Mouse (Mus musculus) CH12.LX (cell line): ENCODE measurements around the gene Ypel1. TPM values are rescaled to one million over a fixed set of nuclear protein-coding genes. Genes with fewer than 3 reads are reported as not detected.

Source experiments
- DNase-seq: peaks from one replicate; pipeline ENCODE4 v3.0.0-alpha.2; 2013; ENCODE audit errors: extremely low read depth
- H3K27ac ChIP-seq: 2 replicates; pipeline ENCODE4 v1.5.1; 2012; ENCODE audit warnings: low read depth, mild to moderate bottlenecking, control low read depth, moderate library complexity; ENCODE audit not compliant: insufficient read depth
- H3K27me3 ChIP-seq: replicated peaks from 2 replicates; pipeline ENCODE3; 2012; ENCODE audit warnings: inconsistent platforms
- H3K36me3 ChIP-seq, 2 experiments: replicated peaks in 1 of 2; 2 replicates each; pipeline versions ENCODE3 to v1.6.1; 2012; ENCODE audit warnings: inconsistent platforms in 1 of 2, low read length in 1 of 2, mild to moderate bottlenecking in 1 of 2, mixed read lengths in 1 of 2, moderate library complexity in 1 of 2; ENCODE audit not compliant: control insufficient read depth in 1 of 2, insufficient read depth in 1 of 2
- H3K4me1 ChIP-seq, 2 experiments: 2 replicates each; pipeline ENCODE4 v1.6.1; 2012; ENCODE audit warnings: inconsistent platforms in 1 of 2, moderate library complexity in 1 of 2; ENCODE audit not compliant: insufficient read depth in 2 of 2, control insufficient read depth in 1 of 2
- H3K4me2 ChIP-seq: 2 replicates; pipeline ENCODE4 v1.6.1; 2012; ENCODE audit warnings: low read depth, mild to moderate bottlenecking, control low read depth; ENCODE audit not compliant: poor library complexity, insufficient read depth, severe bottlenecking
- H3K4me3 ChIP-seq, 3 experiments: fragments of 150-350 bp in 1 of 3; sonication (generic) in 1 of 3; replicated peaks in 1 of 3; 2 replicates each; pipeline versions ENCODE3 to v1.5.1; 2011 to 2012; ENCODE audit warnings: low read depth in 2 of 3, low read length in 2 of 3, mild to moderate bottlenecking in 2 of 3, moderate library complexity in 2 of 3, control low read depth in 1 of 3, improper control_type of control experiment in 1 of 3, inconsistent platforms in 1 of 3, mixed read lengths in 1 of 3; ENCODE audit not compliant: poor library complexity in 1 of 3
- H3K79me2 ChIP-seq: replicated peaks from 2 replicates; pipeline ENCODE4 v1.6.1; 2012; ENCODE audit warnings: mild to moderate bottlenecking, moderate library complexity; ENCODE audit not compliant: control insufficient read depth, poor library complexity, insufficient read depth, severe bottlenecking; ENCODE audit errors: extremely low read depth
- H3K9ac ChIP-seq: 2 replicates; pipeline ENCODE4 v1.6.1; 2012; ENCODE audit warnings: low read depth, mild to moderate bottlenecking, control low read depth, moderate library complexity; ENCODE audit not compliant: insufficient read depth
- H3K9me3 ChIP-seq: replicated peaks from 2 replicates; pipeline ENCODE3; 2012; ENCODE audit warnings: low read length, inconsistent platforms, mixed read lengths
- BHLHE40 ChIP-seq: IDR thresholded peaks from 2 replicates; pipeline ENCODE4 v1.6.1; 2011; ENCODE audit warnings: mild to moderate bottlenecking, low read depth, low read length, improper control_type of control experiment
- CTCF ChIP-seq, 2 experiments: IDR thresholded peaks in 1 of 2; conservative IDR thresholded peaks in 1 of 2; 2 replicates each; pipeline ENCODE4 v1.5.1; 2011 to 2012; ENCODE audit warnings: low read depth in 2 of 2, low read length in 2 of 2, improper control_type of control experiment in 1 of 2, inconsistent platforms in 1 of 2, mild to moderate bottlenecking in 1 of 2, moderate library complexity in 1 of 2
- E2F4 ChIP-seq: IDR thresholded peaks from 2 replicates; pipeline ENCODE4 v1.6.1; 2011; ENCODE audit warnings: low read depth, low read length, improper control_type of control experiment; ENCODE audit not compliant: insufficient replicate concordance
- ELF1 ChIP-seq: IDR thresholded peaks from 2 replicates; pipeline ENCODE4 v1.6.1; 2014; ENCODE audit warnings: low read depth, mild to moderate bottlenecking, inconsistent platforms, low read length, improper control_type of control experiment
- ETS1 ChIP-seq: conservative IDR thresholded peaks from 2 replicates; pipeline ENCODE4 v1.6.1; 2012; ENCODE audit warnings: low read depth, mild to moderate bottlenecking, inconsistent platforms, low read length, improper control_type of control experiment, moderate library complexity
- GABPA ChIP-seq: IDR thresholded peaks from 2 replicates; pipeline ENCODE4 v1.6.1; 2012; ENCODE audit warnings: low read depth, low read length, improper control_type of control experiment, inconsistent platforms; ENCODE audit not compliant: insufficient replicate concordance
- HCFC1 ChIP-seq: IDR thresholded peaks from 2 replicates; pipeline ENCODE4 v1.6.1; 2012; ENCODE audit warnings: low read depth, mild to moderate bottlenecking, inconsistent platforms, low read length, improper control_type of control experiment
- KAT2A ChIP-seq: IDR thresholded peaks from 2 replicates; pipeline ENCODE4 v1.6.1; 2012; ENCODE audit warnings: low read length, improper control_type of control experiment, inconsistent platforms; ENCODE audit not compliant: insufficient replicate concordance
- MAFK ChIP-seq: IDR thresholded peaks from 2 replicates; pipeline ENCODE4 v1.6.1; 2011; ENCODE audit warnings: low read length, improper control_type of control experiment; ENCODE audit not compliant: insufficient replicate concordance
- MAZ ChIP-seq: IDR thresholded peaks from 2 replicates; pipeline ENCODE4 v1.6.1; 2012; ENCODE audit warnings: low read depth, mild to moderate bottlenecking, inconsistent platforms, low read length, improper control_type of control experiment, moderate library complexity
- MEF2A ChIP-seq: IDR thresholded peaks from 2 replicates; pipeline ENCODE4 v1.6.1; 2014; ENCODE audit warnings: low read depth, mild to moderate bottlenecking, inconsistent platforms, low read length, improper control_type of control experiment, borderline replicate concordance
- MXI1 ChIP-seq: IDR thresholded peaks from 2 replicates; pipeline ENCODE4 v1.6.1; 2011; ENCODE audit warnings: mild to moderate bottlenecking, low read depth, low read length, improper control_type of control experiment
- NELFE ChIP-seq: IDR thresholded peaks from 2 replicates; pipeline ENCODE4 v1.6.1; 2011; ENCODE audit warnings: low read depth, low read length, improper control_type of control experiment
- NRF1 ChIP-seq: IDR thresholded peaks from 2 replicates; pipeline ENCODE4 v1.6.1; 2014; ENCODE audit warnings: low read depth, mild to moderate bottlenecking, inconsistent platforms, low read length, improper control_type of control experiment, moderate library complexity
- SIN3A ChIP-seq: IDR thresholded peaks from 2 replicates; pipeline ENCODE4 v1.6.1; 2012; ENCODE audit warnings: low read length, improper control_type of control experiment, inconsistent platforms
- SMC3 ChIP-seq: IDR thresholded peaks from 2 replicates; pipeline ENCODE4 v1.6.1; 2011; ENCODE audit warnings: low read depth, low read length, improper control_type of control experiment
- USF1 ChIP-seq: IDR thresholded peaks from 2 replicates; pipeline ENCODE4 v1.6.1; 2014; ENCODE audit warnings: low read depth, mild to moderate bottlenecking, inconsistent platforms, low read length, improper control_type of control experiment
- USF2 ChIP-seq: conservative IDR thresholded peaks from 2 replicates; pipeline ENCODE4 v1.6.1; 2011; ENCODE audit warnings: low read depth, low read length, improper control_type of control experiment
- ZC3H11A ChIP-seq: IDR thresholded peaks from 2 replicates; pipeline ENCODE4 v1.6.1; 2012; ENCODE audit warnings: low read depth, mild to moderate bottlenecking, inconsistent platforms, low read length, improper control_type of control experiment
- ZMIZ1 ChIP-seq: IDR thresholded peaks from 2 replicates; pipeline ENCODE4 v1.6.1; 2012; ENCODE audit warnings: low read depth, mild to moderate bottlenecking, inconsistent platforms, low read length, improper control_type of control experiment
- ZNF384 ChIP-seq: IDR thresholded peaks from 2 replicates; pipeline ENCODE4 v1.6.1; 2012; ENCODE audit warnings: low read depth, low read length, improper control_type of control experiment, inconsistent platforms
- dilution Hi-C: fragments of 300-500 bp; cut with MboI; formaldehyde crosslinking; loops from 2 replicates; pipeline ENCODE4 v1.14.3; 2020; ENCODE audit warnings: low sequenced_read_pairs; ENCODE audit not compliant: extremely low pct_unique_long_range_greater_than_20kb, extremely low pct_ligation_motif_present
- in situ Hi-C: fragments of 300-500 bp; cut with MboI; formaldehyde crosslinking; loops from 3 replicates; pipeline ENCODE4 v1.14.3; 2019; ENCODE audit warnings: low sequenced_read_pairs, low pct_ligation_motif_present, low pct_unique_long_range_greater_than_20kb, mixed read lengths
- polyA plus RNA-seq: library from polyadenylated mRNA; unstranded; fragments of >175 nt; gene quantifications from 2 replicates; pipeline ENCODE4 v1.2.1, GENCODE M21; 2012; ENCODE audit warnings: low read depth; ENCODE audit not compliant: insufficient read length
- total RNA-seq, 2 experiments: library from RNA; depleted of rRNA; stranded (reverse); fragments of 300-350 nt in 1 of 2; fragments of >200 nt in 1 of 2; gene quantifications; 2 replicates each; pipeline ENCODE4 v1.2.3; 2012 to 2014

Ypel1 gene
- total and polyA plus RNA-seq, 3 experiments, result 0.21 to 1.5 (median 0.83) TPM

DNA sequence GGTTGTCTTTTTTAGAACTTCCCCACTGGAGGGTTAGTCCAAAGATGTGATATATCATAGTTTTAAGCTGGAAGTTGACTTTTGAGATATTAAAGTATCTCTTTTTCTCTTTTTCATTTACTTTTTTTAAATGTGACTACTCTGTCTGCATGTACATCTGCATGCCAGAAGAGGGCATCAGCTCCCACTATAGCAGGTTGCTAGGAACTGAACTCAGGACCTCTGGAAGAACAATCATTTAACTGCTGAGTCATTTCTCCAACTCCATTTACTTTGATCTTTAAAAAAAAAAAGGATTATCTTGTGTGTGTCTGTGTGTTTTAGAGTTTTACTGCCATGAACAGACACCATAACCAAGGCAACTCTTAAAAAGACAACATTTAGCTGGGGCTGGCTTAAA, 7.4 kb downstream of the Ypel1 start:
- TF ChIP-seq MEF2A (no peak), ZNF384 (0 out of 2 replicates have a peak, but pooled peaks have one; percentile 10), MXI1 (no peak), NELFE (no peak), CTCF (conservative IDR thresholded peaks at IDR 0.05 in 1 of 2, IDR thresholded peaks at IDR 0.05 in 1 of 2; ENCODE audit: low read depth in 2 of 2, low read length in 2 of 2) (peak in 1 of 2 experiments; percentile 24; a peak in 1 of 4 replicates), MAZ (no peak), ZMIZ1 (no peak)
- TF ChIP-seq, all 38 proteins: peak for 2
- H3K27ac ChIP-seq, result no peak overlapping the region
- no peak overlapping the region for H3K9ac ChIP-seq
- H3K27me3 ChIP-seq, result peaks cover 7% of the 10 kb centered on the region
- peaks cover 5 to 11% of the 10 kb centered on the region in 2 experiments for H3K36me3 ChIP-seq
- no peak overlapping the region for H3K4me2 ChIP-seq
- no peak for DNase-seq
- no peak overlapping the region for H3K4me3 ChIP-seq
- H3K79me2 ChIP-seq, result no peaks in the 10 kb centered on the region
- H3K9me3 ChIP-seq, result peaks cover 7% of the 10 kb centered on the region
- peaks cover 7 to 12% of the 10 kb centered on the region in 2 experiments for H3K4me1 ChIP-seq
- dilution Hi-C loops (no loop called here), in situ Hi-C loops (loop anchor here (10.0 kb wide), 1 partner anchor 152 kb away; no protein-coding TSS in a partner anchor)

DNA sequence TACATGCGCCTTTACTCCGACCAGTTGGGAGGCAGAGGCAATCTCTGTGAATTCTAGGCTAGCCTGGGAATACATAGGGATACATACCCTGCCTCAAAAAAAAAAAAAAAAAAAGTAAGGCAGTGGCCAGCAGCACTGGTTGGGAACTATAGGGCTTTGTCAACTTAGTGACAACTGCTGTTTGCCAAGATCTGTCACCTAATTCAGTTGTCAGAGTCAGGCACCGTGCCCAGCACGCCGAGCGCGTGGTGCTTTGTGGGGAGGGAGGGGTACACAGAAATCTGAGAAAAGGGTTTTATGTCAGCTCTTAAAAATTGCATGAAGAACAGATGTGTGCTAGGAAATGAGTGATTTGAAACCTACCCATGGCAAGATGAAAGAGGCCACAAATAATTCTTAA, 8.6 kb downstream of the Ypel1 start:
- Histone ChIP-seq H3K36me3 (peaks cover 11 to 23% of the 10 kb centered on the region in 2 experiments), H3K4me2 (no peak overlapping the region), H3K27me3 (peaks cover under 1% of the 10 kb centered on the region), H3K27ac (no peak overlapping the region), H3K4me1 (peaks cover 7 to 12% of the 10 kb centered on the region in 2 experiments), H3K9ac (no peak overlapping the region), H3K9me3 (peaks cover 7% of the 10 kb centered on the region), H3K4me3 (no peak overlapping the region), H3K79me2 (no peaks in the 10 kb centered on the region)
- in situ Hi-C loops (loop anchor here (10.0 kb wide), 1 partner anchor 153 kb away; no protein-coding TSS in a partner anchor), dilution Hi-C loops (no loop called here)
- no peak for TF ChIP-seq ETS1
- TF ChIP-seq MXI1, result no peak
- TF ChIP-seq ZC3H11A, result no peak
- no peak for TF ChIP-seq SIN3A
- TF ChIP-seq GABPA, result no peak
- TF ChIP-seq USF1, result no peak
- no peak for TF ChIP-seq ZNF384
- no peak for TF ChIP-seq HCFC1
- no peak for TF ChIP-seq NRF1
- TF ChIP-seq SMC3, result no peak
- TF ChIP-seq ELF1, result no peak
- no peak for TF ChIP-seq MAFK
- TF ChIP-seq E2F4, result no peak
- TF ChIP-seq KAT2A, result no peak
- TF ChIP-seq USF2, result no peak
- TF ChIP-seq BHLHE40, result no peak
- no peak for TF ChIP-seq ZMIZ1
- no peak for DNase-seq
